ENCODE assay signal across 17 mouse cellular contexts in genomic region chr8:94443153-94443552, GRCm38 (mm10). TPM values are rescaled to one million over a fixed set of nuclear protein-coding genes. Genes with fewer than 3 reads are reported as not detected.
A peak's percentile ranks its signal among the peaks of the same experiment; 100 is the strongest.
DNase-seq lines count a peak whose midpoint lies in the region; TF ChIP-seq lines count a peak whose summit lies in the region.
"Had no signal": no experiment of that assay in that cellular context is flagged by ENCODE, and none has a peak within 500 bp of the region (broad histone marks: within the 10 kb centered on the region; RNA-seq: fewer than 3 reads in every experiment).

No protein-coding gene starts in this region.

- H3K27ac ChIP-seq in kidney, adult 2 months (ENCODE audit: insufficient read depth, low read depth, low read length), result peak overlapping the region; percentile 35; the same call in 1 of the 2 replicates
- peak overlapping the region; percentile 39; the same call in 1 of the 2 replicates for H3K27ac ChIP-seq in brown adipose tissue, adult 24 weeks (replicated peaks; ENCODE audit: low read depth, low read length)
- H3K27ac ChIP-seq: forebrain, embryonic 13.5 days; liver, embryonic 13.5 days had no signal

- no peaks in the 10 kb centered on the region for H3K27me3 ChIP-seq in kidney, adult 2 months (replicated peaks; ENCODE audit: control insufficient read depth, insufficient read depth, low read length)
- H3K27me3 ChIP-seq: forebrain, embryonic 13.5 days had no signal

- TF ChIP-seq CTCF in kidney, adult 2 months (conservative IDR thresholded peaks at IDR 0.05; ENCODE audit: insufficient read depth, insufficient read length, low read depth, low read length), result no peak

- intact Hi-C loops in left cerebral cortex, postnatal 10 days (cut with DNase I), result no loop called here

- no peaks in the 10 kb centered on the region for H3K4me1 ChIP-seq in kidney, adult 2 months (ENCODE audit: control insufficient read depth, insufficient read depth, low read length)
- H3K4me1 ChIP-seq in brown adipose tissue, adult 24 weeks (ENCODE audit: control insufficient read depth, insufficient read depth, insufficient read length, low read length), result peaks cover 15% of the 10 kb centered on the region; the same call in 1 of the 2 replicates
- H3K4me1 ChIP-seq: forebrain, embryonic 13.5 days; liver, embryonic 13.5 days had no signal

- 59% methylated on average over 3 of the region's 3 CpGs for WGBS in kidney, adult 2 months

- no peak overlapping the region for H3K4me3 ChIP-seq in kidney, adult 2 months (ENCODE audit: insufficient read depth, low read depth, low read length)
- peak overlapping the region; percentile 20 for H3K4me3 ChIP-seq in brown adipose tissue, adult 24 weeks (ENCODE audit: insufficient read depth, low read depth, low read length)
- H3K4me3 ChIP-seq: forebrain, embryonic 13.5 days; liver, embryonic 13.5 days had no signal

- H3K36me3 ChIP-seq in kidney, adult 2 months (ENCODE audit: control insufficient read depth, insufficient read depth, low read length), result no peaks in the 10 kb centered on the region
- H3K36me3 ChIP-seq: liver, embryonic 13.5 days had no signal

- DNase-seq in kidney, adult 2 months, result peak; percentile 47
- DNase-seq in kidney, postnatal 14 days, result no peak
- DNase-seq in spleen, postnatal 36 days (ENCODE audit: low spot score in 2 of 2), result peak; percentile 18 to 39
- DNase-seq in spleen, postnatal 10 days (ENCODE audit: low spot score in 2 of 2), result no peak
- no peak for DNase-seq in cerebellum, postnatal 14 days
- no peak for DNase-seq in left cerebral cortex, postnatal 10 days (ENCODE audit: extremely low spot score in 1 of 2, low spot score in 2 of 2)
- DNase-seq: cerebellum, adult 11 months; embryo, embryonic 11 days; kidney, postnatal 4 days; layer of hippocampus, postnatal 36 days; left cerebral cortex, postnatal 4 days; liver, embryonic 13.5 days; midbrain, embryonic 14.5 days; right cerebral cortex, postnatal 14 days; thymus, adult 2 months had no signal

- TF ChIP-seq POLR2A in kidney, adult 2 months (IDR thresholded peaks at IDR 0.05; ENCODE audit: low read depth, low read length), result no peak

RNA-seq across cellular contexts. Expression of gene Nlrc5, which starts 9.0 kb away (rescaled TPM):
- 4.0 and 6.6 TPM in 2 replicates for polyA plus RNA-seq in kidney, adult 2 months (2012; rRNA removed)
- 5.0 and 7.6 TPM in 2 replicates for polyA plus RNA-seq in brown adipose tissue, adult 24 weeks (2012; ENCODE audit: insufficient read depth, insufficient read length, missing spikeins)
- total RNA-seq in left cerebral cortex, postnatal 10 days (2021), result under 1 TPM; 0.61 to 0.77 TPM

RNA-seq across cellular contexts. Expression of gene Herpud1, which starts 56.9 kb away (rescaled TPM):
- 417 and 537 TPM in 2 replicates for polyA plus RNA-seq in kidney, adult 2 months (2012; rRNA removed)
- 54.7 and 91.5 TPM in 2 replicates for polyA plus RNA-seq in brown adipose tissue, adult 24 weeks (2012; ENCODE audit: insufficient read depth, insufficient read length, missing spikeins)
- total RNA-seq in left cerebral cortex, postnatal 10 days (2021), result 10 to 100 TPM; 41.5 to 44.3 TPM

Comparison
In these comparisons a context has a peak if more than half of its experiments do, and no peak if none do; other contexts are left out.
1. DNase-seq: peak in kidney, adult 2 months (single experiment) and spleen, postnatal 36 days (2 of 2); none in kidney, postnatal 14 days (single experiment), spleen, postnatal 10 days (0 of 2), cerebellum, postnatal 14 days (0 of 2) and left cerebral cortex, postnatal 10 days (0 of 2).